Mouse (Mus musculus) kidney, adult 2 months (tissue): ENCODE measurements around the gene Gxylt1. TPM values are rescaled to one million over a fixed set of nuclear protein-coding genes. Genes with fewer than 3 reads are reported as not detected.
"Not testable (repeated sequence)": the region's sequence is repeated elsewhere in the genome, so short reads cannot be mapped to it uniquely, and the experiment has no call there.

Experiments
- DNase-seq: peaks from one replicate; pipeline ENCODE4 v3.0.0; 2021
- H3K27ac ChIP-seq: fragments of 200-500 bp; 2 replicates; pipeline ENCODE4 v1.5.1; 2012; ENCODE audit warnings: low read depth, low read length, control low read depth, inconsistent platforms; ENCODE audit not compliant: insufficient read depth
- H3K27me3 ChIP-seq: fragments of 200-500 bp; replicated peaks from 2 replicates; pipeline ENCODE4 v1.6.1; 2012; ENCODE audit warnings: mild to moderate bottlenecking, moderate library complexity, low read length, inconsistent platforms; ENCODE audit not compliant: control insufficient read depth, insufficient read depth
- H3K36me3 ChIP-seq: fragments of 200-500 bp; 2 replicates; pipeline ENCODE4 v1.6.1; 2012; ENCODE audit warnings: mild to moderate bottlenecking, moderate library complexity, low read length, inconsistent platforms; ENCODE audit not compliant: control insufficient read depth, insufficient read depth
- H3K4me1 ChIP-seq: fragments of 200-500 bp; 2 replicates; pipeline ENCODE4 v1.6.1; 2011; ENCODE audit warnings: low read length; ENCODE audit not compliant: control insufficient read depth, insufficient read depth
- H3K4me3 ChIP-seq: fragments of 200-500 bp; 2 replicates; pipeline ENCODE4 v1.5.1; 2011; ENCODE audit warnings: mild to moderate bottlenecking, low read depth, low read length, control low read depth; ENCODE audit not compliant: insufficient read depth
- CTCF ChIP-seq: fragments of 200-500 bp; conservative IDR thresholded peaks from 2 replicates; pipeline ENCODE4 v1.5.1; 2011; ENCODE audit warnings: low read depth, mild to moderate bottlenecking, control low read depth, low read length, moderate library complexity, mixed read lengths; ENCODE audit not compliant: insufficient read depth, insufficient read length
- POLR2A ChIP-seq: fragments of 200-500 bp; IDR thresholded peaks from one replicate; pipeline ENCODE4 v1.6.1; 2011; ENCODE audit warnings: low read depth, low read length, control low read depth
- WGBS: fragments of 180-500 bp; shearing (Covaris S2); methylation state at CpG from one replicate; pipeline ENCODE4 v1.1.7; 2018; 5-methylcytosine and 5-hydroxymethylcytosine counted together
- polyA plus RNA-seq: library from polyadenylated mRNA; depleted of rRNA; stranded (reverse); fragments of >200 nt; gene quantifications from 2 replicates; pipeline ENCODE4 v1.2.3, GENCODE M21; 2012

Gene Gxylt1
- polyA plus RNA-seq, 1 experiment, result 4.1 TPM

GRCm38 (mm10) chr15:93251553-93252250, 23.3 kb downstream of the Gxylt1 start:
- TF ChIP-seq POLR2A, result no peak
- TF ChIP-seq CTCF, result no peak
- peak; percentile 46 for DNase-seq
- Histone ChIP-seq H3K27me3 (no peaks in the 10 kb centered on the region), H3K4me1 (no peaks in the 10 kb centered on the region), H3K36me3 (peaks cover 2% of the 10 kb centered on the region; the same call in 1 of the 2 replicates), H3K4me3 (no peak overlapping the region), H3K27ac (no peak overlapping the region)
- WGBS, result 46% methylated on average over 13 of the region's 13 CpGs

- WGBS, result 79% methylated on average over 10 of the region's 10 CpGs
- H3K27me3 ChIP-seq, result no peaks in the 10 kb centered on the region
- no peaks in the 10 kb centered on the region; the same call in 1 of the 2 replicates for H3K36me3 ChIP-seq
- H3K4me1 ChIP-seq, result no peaks in the 10 kb centered on the region
- H3K27ac ChIP-seq, result no peak overlapping the region
- no peak for DNase-seq
- no peak overlapping the region for H3K4me3 ChIP-seq
- TF ChIP-seq CTCF (no peak), POLR2A (no peak)
Observed at GRCm38 (mm10) chr15:93243202-93243601, 31.8 kb downstream of the Gxylt1 start.

GRCm38 (mm10) chr15:93236456-93236855, 38.5 kb downstream of the Gxylt1 start:
- not testable (repeated sequence) for DNase-seq
- 91% methylated on average over 10 of the region's 10 CpGs for WGBS

GRCm38 (mm10) chr15:93229028-93229427, 46.0 kb downstream of the Gxylt1 start:
- Histone ChIP-seq H3K36me3 (no peaks in the 10 kb centered on the region), H3K27me3 (no peaks in the 10 kb centered on the region), H3K4me3 (no peak overlapping the region), H3K27ac (no peak overlapping the region), H3K4me1 (no peaks in the 10 kb centered on the region)
- 69% methylated on average over 11 of the region's 11 CpGs for WGBS
- DNase-seq, result no peak
- TF ChIP-seq POLR2A, result no peak
- no peak for TF ChIP-seq CTCF

More at GRCm38 (mm10) chr15:93236456-93236855, 38.5 kb downstream of the Gxylt1 start:
- not testable (repeated sequence) for H3K36me3 ChIP-seq, H3K27me3 ChIP-seq, H3K4me3 ChIP-seq, H3K27ac ChIP-seq, H3K4me1 ChIP-seq

GRCm38 (mm10) chr15:93228375-93228774, 46.6 kb downstream of the Gxylt1 start:
- H3K27ac ChIP-seq, result no peak overlapping the region
- no peaks in the 10 kb centered on the region for H3K36me3 ChIP-seq
- no peaks in the 10 kb centered on the region for H3K4me1 ChIP-seq
- WGBS, result 65% methylated on average over 10 of the region's 10 CpGs
- no peak overlapping the region for H3K4me3 ChIP-seq
- H3K27me3 ChIP-seq, result no peaks in the 10 kb centered on the region
- no peak for DNase-seq
- TF ChIP-seq CTCF (no peak), POLR2A (no peak)

- Histone ChIP-seq H3K4me3 (no peak overlapping the region), H3K27me3 (no peaks in the 10 kb centered on the region), H3K27ac (no peak overlapping the region), H3K4me1 (no peaks in the 10 kb centered on the region), H3K36me3 (no peaks in the 10 kb centered on the region)
- peak; percentile 35 for DNase-seq
- WGBS, result 28% methylated on average over 6 of the region's 6 CpGs
- TF ChIP-seq POLR2A (no peak), CTCF (peak; percentile 71)
Observed at GRCm38 (mm10) chr15:93227764-93228079, 47.3 kb downstream of the Gxylt1 start.

GRCm38 (mm10) chr15:93226930-93227763, 47.8 kb downstream of the Gxylt1 start:
- 85% methylated on average over 10 of the region's 10 CpGs for WGBS
- no peak overlapping the region for H3K4me3 ChIP-seq
- TF ChIP-seq POLR2A (no peak), CTCF (no peak)

More at GRCm38 (mm10) chr15:93226930-93227763, 47.8 kb downstream of the Gxylt1 start:
- Histone ChIP-seq H3K36me3 (no peaks in the 10 kb centered on the region), H3K27me3 (no peaks in the 10 kb centered on the region), H3K4me1 (no peaks in the 10 kb centered on the region), H3K27ac (no peak overlapping the region)
- DNase-seq, result no peak
